Mouse (Mus musculus): ENCODE results near the gene Aipl1.

Gene Aipl1

DNA sequence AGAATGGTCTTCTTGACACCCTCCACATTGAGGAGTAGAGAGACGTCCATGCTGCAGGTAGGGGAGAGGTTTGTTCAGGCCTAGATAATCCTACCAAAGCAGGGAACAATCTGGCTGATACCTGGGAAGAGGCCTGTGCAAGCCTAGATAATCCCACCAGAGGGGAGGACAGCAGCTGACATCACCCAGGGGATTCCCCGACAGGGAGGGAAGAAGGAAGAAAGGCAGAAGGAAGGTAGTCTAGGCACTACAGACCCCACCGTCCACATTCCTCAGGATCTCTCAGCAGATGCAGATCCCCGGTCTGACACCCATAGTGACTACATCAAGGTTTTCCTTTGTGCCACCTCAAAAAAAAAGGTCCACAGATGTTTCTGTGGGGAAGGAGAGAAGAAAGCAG, at the start of gene Aipl1:
Aipl1 (minus strand) TSS at position 101 of the 400 bp plus-strand sequence.
- CTCF ChIA-PET, result interaction anchor here (0.5 to 3.9 kb wide), 32 partner anchors 9 to 893 kb away, joined by 3 to 38 read pairs (median 4); no protein-coding TSS in a partner anchor
- POLR2A ChIA-PET, result interaction anchor here in 2 of 4 experiments (0.5 to 1.3 kb wide), 5 partner anchors 13 to 219 kb away, joined by 3 to 4 read pairs (median 3); partner anchors contain the start of genes 4933427D14Rik (in 1 of the 2) and Gm43951 (in 1 of the 2)

DNA sequence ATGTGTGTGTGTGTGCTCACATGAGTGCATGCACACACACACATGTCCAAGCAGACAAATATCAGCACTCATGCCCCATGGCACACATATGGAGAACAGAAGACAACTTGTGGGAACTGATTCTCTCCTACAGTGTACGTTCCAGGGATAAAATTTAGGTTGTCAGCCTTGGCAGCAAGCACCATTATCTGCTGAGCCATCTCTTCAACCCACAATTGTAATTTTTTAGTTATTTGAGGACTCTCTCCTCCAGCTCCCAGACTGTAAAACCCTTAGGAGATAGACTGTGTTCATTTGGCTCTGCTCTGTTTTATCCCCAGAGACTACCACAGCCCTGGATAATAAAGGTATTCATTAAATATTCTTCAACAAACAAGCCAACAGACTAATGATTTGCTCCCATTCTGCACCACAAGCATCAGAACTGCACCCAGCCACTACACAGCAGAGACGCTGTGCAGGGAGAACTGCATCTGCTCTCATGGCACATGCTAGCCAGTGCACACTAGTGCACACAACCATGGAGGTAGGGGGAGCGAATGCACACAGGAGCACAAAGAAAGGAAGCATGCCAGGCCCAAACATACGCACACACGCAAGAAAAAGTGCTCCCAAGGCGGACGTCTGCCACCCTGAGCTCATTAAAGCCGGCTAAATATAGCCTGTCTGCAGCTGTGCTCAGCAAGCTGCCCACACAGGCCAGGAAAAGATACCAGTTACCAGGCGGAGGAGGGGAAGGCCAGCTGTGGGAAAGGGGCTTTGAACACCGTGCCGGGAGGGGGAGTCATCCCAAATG, 49.1 kb upstream of the Aipl1 start:
- ChIA-PET POLR2A (interaction anchor here in 1 of 4 experiments (1.2 kb wide), 1 partner anchor 10 kb away, joined by 5 read pairs; no protein-coding TSS in a partner anchor), CTCF (interaction anchor here in 1 of 4 experiments (1.4 kb wide), 1 partner anchor 256 kb away, joined by 3 read pairs; no protein-coding TSS in a partner anchor)

DNA sequence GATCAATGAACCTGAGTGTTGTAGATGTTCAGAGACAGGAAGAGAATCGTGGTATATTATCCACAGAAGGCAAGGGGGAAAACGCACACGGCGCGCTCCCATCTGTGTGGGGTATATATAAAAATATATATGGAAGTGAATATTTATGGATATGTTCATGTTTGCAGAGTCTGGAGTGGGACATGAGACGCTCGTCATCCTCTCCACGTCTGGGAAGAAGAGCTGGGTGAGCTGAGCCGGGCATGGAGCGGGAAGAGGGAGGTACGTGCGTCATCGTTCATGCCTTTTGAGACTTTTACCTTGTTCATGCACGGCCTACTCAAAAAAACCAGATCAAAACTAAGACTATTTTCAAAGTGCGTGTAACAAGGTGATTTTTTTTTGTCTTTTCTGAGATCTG, 47.0 kb upstream of the Aipl1 start:
- POLR2A ChIA-PET, result interaction anchor here in 1 of 4 experiments (1.4 kb wide), 1 partner anchor 9 kb away, joined by 4 read pairs; no protein-coding TSS in a partner anchor
- CTCF ChIA-PET, result interaction anchor here in 1 of 4 experiments (0.6 to 0.7 kb wide), 2 partner anchors 18 to 60 kb away, joined by 3 to 4 read pairs; no protein-coding TSS in a partner anchor

DNA sequence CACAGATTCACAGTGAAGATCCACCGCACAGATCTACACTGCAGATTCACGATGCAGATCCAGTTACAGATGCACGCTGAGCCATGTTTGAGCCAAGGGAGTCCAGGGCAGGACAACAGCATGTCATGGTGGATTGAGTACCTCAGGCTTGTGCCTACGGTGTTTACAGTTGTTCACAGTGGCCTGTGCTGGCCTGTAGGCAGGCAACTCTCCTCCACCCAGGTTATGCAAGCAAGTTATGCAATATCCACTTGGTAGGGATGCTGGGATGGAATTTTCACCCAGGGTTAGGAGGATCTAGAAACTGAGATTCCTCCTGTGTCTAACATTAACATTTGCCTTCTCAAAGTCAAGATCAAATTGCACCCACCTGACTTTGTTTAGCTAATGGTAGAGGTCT, 45.3 kb upstream of the Aipl1 start:
- CTCF ChIA-PET, result no interaction called here
- POLR2A ChIA-PET, result no interaction called here

DNA sequence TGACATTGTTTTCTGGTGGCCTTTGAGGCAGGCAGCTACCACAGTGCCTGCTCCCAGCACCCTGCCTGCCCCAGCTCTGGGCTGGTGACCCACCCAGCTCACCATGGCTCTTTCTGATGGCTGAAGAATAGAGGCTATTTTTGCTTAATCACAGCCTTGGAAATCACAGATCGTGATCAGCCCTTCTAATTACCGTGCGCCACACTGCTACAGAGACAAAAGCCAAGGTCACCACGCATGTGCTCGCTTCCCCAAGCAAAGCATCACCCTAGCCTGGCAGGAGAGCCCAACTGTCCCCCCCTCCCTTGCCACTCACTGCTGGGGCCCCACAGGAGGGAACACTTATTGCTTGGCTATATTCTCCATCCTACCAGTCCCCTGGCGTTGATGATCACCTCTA, 43.2 kb upstream of the Aipl1 start:
- POLR2A ChIA-PET, result interaction anchor here in 2 of 4 experiments (0.9 to 1.0 kb wide), 2 partner anchors 65 to 532 kb away, joined by 3 to 4 read pairs; no protein-coding TSS in a partner anchor
- CTCF ChIA-PET, result interaction anchor here in 3 of 4 experiments (0.5 to 2.3 kb wide), 5 partner anchors 14 to 1254 kb away, joined by 3 to 10 read pairs (median 3); no protein-coding TSS in a partner anchor

DNA sequence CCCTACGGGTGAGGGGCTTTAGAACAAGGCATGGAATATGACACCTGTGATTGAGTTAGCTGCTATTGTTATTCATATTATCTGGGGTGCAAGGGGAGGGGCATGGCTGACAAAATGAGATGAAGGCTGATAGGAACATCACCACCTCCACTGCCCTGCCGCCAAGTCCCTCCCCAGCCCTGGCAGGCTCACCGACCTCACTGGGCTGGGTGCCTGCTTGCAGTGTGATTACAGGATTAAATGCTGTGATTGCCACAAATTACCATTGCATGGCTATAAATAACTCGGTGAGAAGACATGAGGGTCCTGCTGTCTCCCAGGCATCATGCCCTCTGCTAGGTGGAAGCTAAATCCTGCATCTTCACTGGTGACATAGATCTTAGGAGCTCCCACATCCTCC, 41.3 kb upstream of the Aipl1 start:
- POLR2A ChIA-PET, result no interaction called here
- CTCF ChIA-PET, result interaction anchor here (0.6 to 1.4 kb wide), 12 partner anchors 11 to 143 kb away, joined by 3 to 7 read pairs (median 3); no protein-coding TSS in a partner anchor

DNA sequence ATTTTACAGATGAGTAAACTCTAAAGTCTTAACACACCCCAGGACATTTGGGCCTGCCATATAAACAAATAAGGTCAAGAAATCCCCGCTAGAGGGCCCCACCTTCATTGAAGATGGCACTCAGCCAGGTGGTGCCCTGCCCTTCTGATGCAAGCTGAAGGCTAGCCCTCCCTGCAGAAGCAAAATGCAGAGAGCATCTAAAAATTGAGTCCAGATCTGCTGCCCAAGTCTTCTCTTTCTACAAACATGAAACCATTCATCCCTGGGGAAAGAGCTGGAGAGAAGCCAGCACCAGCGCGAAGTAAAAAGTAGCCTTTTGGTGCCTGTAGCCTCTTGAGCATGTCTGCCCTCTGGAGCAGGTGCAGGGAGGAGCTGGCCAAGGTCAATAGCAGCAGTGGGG, 40.7 kb upstream of the Aipl1 start:
- ChIA-PET CTCF (interaction anchor here (0.6 to 1.4 kb wide), 12 partner anchors 11 to 143 kb away, joined by 3 to 7 read pairs (median 3); no protein-coding TSS in a partner anchor), POLR2A (interaction anchor here in 1 of 4 experiments (0.5 to 1.4 kb wide), 2 partner anchors 128 to 1724 kb away, joined by 3 to 4 read pairs; partner anchors contain the start of gene Gm43951)

DNA sequence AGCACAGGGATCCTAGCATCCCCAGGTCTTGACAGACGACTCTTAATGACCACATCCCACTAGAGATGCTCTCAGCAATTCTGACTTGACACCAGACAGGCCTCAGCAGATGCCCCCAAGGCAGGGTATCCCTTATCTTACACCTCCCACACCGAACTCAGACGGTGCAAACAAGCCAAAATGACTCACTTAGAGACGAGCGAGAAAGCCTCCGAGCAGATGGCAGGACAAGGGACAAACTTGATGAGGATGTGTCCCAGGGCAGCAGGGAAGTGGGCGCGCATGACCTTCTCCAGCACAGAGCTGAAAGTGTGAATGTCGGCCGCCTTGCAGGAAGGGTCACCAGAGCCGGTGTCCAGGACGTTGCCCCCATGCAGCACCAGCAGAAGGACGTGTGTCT, 36.9 kb upstream of the Aipl1 start:
- CTCF ChIA-PET, result no interaction called here
- POLR2A ChIA-PET, result no interaction called here

DNA sequence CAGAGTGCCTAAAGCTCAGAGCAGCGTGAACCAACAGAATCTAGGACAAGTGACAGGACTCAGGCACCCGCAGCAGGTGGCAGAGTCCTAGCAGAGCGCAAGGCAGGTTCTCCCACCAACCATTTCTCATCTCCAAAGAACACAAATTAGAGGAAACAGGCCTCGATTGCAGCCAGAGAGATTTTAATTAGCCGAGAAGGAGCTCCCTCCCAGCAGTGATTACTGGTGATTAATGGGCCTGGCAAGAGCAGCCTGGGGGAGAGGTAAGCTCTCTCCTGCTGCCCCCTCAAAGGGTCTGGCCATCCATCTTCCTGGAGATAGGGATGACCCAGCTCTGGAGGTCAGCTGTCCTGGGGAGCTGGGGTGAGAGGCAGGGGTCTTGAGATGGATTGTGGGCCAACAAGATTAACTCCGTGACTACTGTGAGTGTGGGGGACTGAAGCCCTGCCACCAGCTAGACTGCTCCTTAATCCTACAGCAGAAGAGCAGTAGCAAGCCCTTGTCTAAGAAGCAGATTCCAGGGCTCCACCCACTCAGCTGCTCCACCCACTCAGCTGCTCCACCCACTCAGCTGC, 35.1 kb upstream of the Aipl1 start:
- POLR2A ChIA-PET, result no interaction called here
- CTCF ChIA-PET, result interaction anchor here in 3 of 4 experiments (0.6 to 1.5 kb wide), 3 partner anchors 34 to 929 kb away, joined by 3 to 5 read pairs (median 3); no protein-coding TSS in a partner anchor

DNA sequence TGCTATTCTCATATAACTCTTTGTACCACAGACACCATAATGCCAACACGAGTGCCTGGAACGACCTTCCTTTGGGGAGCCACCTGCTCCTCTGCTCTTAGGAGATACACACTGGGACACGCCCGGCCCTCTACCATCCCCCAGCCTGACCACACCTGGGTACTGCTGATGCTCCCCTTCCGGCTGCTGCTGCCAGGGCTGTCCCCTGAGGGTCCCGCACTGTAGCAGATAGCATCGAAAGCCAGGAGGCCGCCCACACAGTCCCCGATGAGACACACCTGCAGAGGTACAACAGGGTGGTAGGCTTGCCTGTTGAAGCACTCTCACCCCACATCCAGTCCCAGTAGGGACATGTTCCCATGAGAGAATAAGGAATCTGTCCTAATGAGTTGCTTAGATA, 33.4 kb upstream of the Aipl1 start:
- CTCF ChIA-PET, result interaction anchor here in 1 of 4 experiments (0.6 kb wide), 1 partner anchor 17 kb away, joined by 3 read pairs; no protein-coding TSS in a partner anchor
- POLR2A ChIA-PET, result no interaction called here

DNA sequence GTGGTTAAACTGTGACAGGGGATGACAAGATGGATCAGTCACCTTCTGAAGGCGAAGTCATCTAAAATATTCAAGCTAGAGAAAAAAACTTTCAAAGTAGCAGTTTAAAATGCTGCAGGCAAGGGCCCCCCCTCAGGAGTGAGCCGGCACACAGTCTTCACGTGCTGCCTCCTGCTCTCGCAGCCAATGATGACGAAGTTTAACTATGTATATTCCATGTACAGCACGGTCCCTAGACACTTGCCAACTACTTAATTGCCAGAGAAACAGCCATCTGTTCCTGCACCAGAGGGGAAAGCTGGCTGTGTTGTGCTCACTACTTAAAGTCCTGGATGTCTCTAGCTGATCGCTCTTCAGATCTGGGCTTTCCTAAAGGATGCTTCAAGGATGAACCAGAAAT, 30.7 kb upstream of the Aipl1 start:
- CTCF ChIA-PET, result interaction anchor here in 2 of 4 experiments (0.7 to 1.1 kb wide), 3 partner anchors 13 to 555 kb away, joined by 3 read pairs; no protein-coding TSS in a partner anchor
- POLR2A ChIA-PET, result interaction anchor here in 1 of 4 experiments (0.6 kb wide), 1 partner anchor 1432 kb away, joined by 3 read pairs; no protein-coding TSS in a partner anchor

DNA sequence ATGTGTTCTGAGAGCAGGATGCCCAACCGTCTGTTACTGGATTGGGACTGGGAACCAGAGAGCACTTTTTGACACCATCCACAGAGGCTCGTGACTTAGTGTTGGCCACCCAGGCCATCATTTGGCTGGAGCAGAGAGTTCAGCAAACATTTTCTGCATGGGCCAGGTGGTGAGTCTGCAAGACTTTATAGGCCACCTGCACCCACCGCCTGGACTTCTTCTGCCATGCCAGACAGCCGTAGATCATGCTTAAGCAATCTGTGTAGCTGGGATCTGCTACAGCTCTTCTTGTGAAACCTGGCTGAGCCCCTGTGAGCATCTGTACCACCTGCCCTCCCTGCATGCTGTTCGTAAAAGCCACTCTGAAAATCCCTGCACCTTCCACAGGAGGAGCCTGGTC, 30.0 kb upstream of the Aipl1 start:
- CTCF ChIA-PET, result interaction anchor here in 3 of 4 experiments (0.7 to 2.9 kb wide), 7 partner anchors 13 to 556 kb away, joined by 3 to 21 read pairs (median 5); partner anchors contain the start of gene Gm43951 (in 1 of the 3)
- POLR2A ChIA-PET, result interaction anchor here in 1 of 4 experiments (1.6 kb wide), 1 partner anchor 29 kb away, joined by 5 read pairs; no protein-coding TSS in a partner anchor

DNA sequence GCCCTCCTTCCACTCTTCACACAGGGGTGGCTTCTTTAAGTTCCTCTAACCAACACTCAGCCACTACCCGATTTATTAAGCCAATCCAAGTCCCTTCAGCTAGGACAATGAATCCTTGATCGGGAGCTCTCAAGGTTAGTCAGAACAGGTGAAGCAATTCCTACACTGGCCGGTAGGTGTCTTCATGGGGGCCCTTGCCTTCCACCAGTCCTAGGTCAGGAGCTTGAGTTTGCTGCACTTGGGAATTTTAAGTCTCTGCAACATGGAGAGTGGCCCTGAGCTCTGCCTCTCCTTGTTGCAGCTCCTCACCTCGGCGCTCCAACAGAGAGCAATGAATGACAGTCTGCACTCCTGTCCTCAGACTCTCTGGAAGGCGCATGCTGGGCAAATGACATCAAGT, 29.0 kb upstream of the Aipl1 start:
- POLR2A ChIA-PET, result interaction anchor here (0.5 to 1.6 kb wide), 7 partner anchors 8 to 384 kb away, joined by 3 to 6 read pairs (median 4); no protein-coding TSS in a partner anchor

DNA sequence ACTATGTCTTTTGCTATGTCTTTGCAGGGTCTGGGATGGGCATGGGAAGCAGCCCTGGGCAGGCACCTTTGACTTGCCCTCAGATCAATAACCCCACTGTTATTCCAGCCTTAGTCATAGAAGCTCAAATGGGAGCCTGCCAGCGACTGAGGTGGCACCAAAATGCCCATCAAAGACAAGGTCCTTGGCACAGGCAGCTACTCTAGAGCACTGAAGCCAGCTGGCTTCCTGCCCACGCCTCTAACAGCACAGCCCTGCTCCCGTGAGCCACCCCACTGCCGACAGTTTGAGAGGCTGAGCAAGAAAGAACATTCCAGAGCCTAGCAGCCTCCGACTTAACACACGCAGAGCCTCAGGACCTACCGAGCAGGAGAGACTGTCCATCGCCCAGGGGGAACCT, 27.8 kb upstream of the Aipl1 start:
- POLR2A ChIA-PET, result interaction anchor here in 2 of 4 experiments (1.4 to 1.6 kb wide), 2 partner anchors 13 to 30 kb away, joined by 4 to 5 read pairs; no protein-coding TSS in a partner anchor
- CTCF ChIA-PET, result interaction anchor here (0.6 to 2.9 kb wide), 6 partner anchors 12 to 391 kb away, joined by 3 to 14 read pairs (median 4); no protein-coding TSS in a partner anchor

More for the DNA sequence above, 29.0 kb upstream of the Aipl1 start:
- CTCF ChIA-PET, result interaction anchor here (0.5 to 2.9 kb wide), 58 partner anchors 8 to 1562 kb away, joined by 3 to 21 read pairs (median 3); partner anchors contain the start of genes Aipl1 (in 2 of the 4), Gm43951 (in 1 of the 4), Pimreg (in 1 of the 4) and Pitpnm3 (in 1 of the 4)

DNA sequence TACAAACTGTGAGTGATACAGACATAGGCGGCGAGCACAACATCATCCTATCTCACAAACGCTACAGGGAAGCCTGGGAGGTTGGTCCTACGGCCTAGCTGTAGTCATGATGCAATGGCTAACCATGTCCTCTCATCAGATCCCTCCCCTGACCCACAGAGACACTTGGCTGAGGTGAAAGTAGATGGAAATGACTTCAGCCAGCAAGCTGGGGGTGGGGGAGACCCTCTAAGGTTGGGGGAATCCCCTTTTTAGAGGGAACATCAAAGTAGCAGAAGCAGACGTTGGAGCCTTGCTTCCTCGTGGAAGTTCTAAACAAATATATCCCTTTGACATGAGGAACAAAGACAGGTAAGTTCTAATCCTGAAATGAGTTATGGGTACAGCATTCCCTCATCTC, 27.1 kb upstream of the Aipl1 start:
- POLR2A ChIA-PET, result interaction anchor here in 1 of 4 experiments (1.0 to 1.4 kb wide), 2 partner anchors 9 to 12 kb away, joined by 4 to 5 read pairs; no protein-coding TSS in a partner anchor
- CTCF ChIA-PET, result interaction anchor here in 3 of 4 experiments (0.6 to 4.0 kb wide), 5 partner anchors 11 to 391 kb away, joined by 3 to 17 read pairs (median 3); no protein-coding TSS in a partner anchor

DNA sequence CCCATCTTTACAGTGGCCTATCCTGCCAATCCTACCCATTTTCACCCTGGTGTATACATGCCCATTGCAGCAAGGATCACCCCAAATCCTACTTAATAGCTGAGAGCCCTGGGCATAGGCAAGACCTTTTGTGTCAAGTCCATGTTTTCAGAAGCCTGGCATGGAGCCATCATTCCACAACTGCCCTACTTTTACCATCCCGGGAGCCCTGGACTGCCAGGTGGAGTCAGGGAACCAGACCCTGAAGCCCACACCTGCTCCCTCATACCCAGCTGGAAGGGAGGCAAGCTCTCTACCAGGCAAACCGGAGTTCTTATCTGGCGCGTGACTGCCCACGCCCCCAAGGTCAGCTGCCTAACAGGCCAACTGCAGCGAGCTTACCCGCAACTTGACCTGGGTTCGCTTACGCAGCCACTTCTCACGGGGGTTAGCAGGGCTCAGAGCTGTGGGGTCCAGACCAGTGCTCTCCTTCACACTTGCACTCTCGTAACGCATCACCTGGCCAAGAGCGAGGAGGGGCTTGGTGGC, 23.8 kb upstream of the Aipl1 start:
- POLR2A ChIA-PET, result interaction anchor here in 1 of 4 experiments (1.0 kb wide), 1 partner anchor 8 kb away, joined by 4 read pairs; no protein-coding TSS in a partner anchor
- CTCF ChIA-PET, result interaction anchor here in 2 of 4 experiments (0.9 to 4.0 kb wide), 3 partner anchors 8 to 35 kb away, joined by 3 to 17 read pairs (median 9); no protein-coding TSS in a partner anchor

DNA sequence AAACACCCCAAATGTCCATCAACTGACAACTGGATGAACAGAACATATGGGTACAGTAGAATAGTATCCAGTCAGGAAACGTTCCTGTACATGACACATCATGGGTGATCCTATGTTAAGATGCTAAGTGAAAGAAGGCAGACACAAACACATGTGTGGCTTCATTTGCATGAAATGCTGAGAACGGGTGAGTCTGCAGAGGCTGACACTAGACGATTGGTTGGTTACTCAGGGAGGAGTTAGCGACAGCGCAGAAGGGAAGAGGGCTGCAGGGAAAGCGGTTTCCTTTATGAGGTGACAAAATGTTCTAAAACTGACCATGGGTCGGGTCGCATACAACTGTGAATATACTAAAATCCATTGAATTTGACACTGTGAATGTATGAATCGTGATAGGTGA, 23.1 kb upstream of the Aipl1 start:
- ChIA-PET CTCF (interaction anchor here in 2 of 4 experiments (2.4 to 4.0 kb wide), 2 partner anchors 7 to 8 kb away, joined by 9 to 17 read pairs; no protein-coding TSS in a partner anchor), POLR2A (interaction anchor here in 1 of 4 experiments (0.8 kb wide), 1 partner anchor 103 kb away, joined by 6 read pairs; no protein-coding TSS in a partner anchor)

DNA sequence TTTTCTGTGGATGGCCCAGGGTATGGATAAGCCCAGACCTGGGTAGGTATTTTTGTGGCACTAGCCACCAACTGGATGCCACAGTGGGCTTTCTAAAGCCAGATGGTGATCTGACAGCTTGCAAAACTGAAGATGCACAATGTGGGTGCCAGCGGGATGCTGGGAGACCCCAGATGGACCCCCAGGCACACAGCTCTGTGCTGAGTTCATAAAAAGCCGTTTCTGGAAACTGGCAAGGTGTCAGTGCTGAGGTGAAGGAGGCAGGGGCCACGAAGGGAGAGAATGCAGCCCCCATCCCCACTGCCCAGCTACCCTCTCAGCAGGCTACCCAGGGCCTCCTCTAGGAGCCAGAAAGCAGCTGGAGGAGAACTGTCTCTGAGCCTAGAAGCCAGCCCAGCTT, 19.9 kb upstream of the Aipl1 start:
- ChIA-PET POLR2A (interaction anchor here in 1 of 4 experiments (1.0 to 1.6 kb wide), 3 partner anchors 8 to 99 kb away, joined by 3 to 4 read pairs (median 3); no protein-coding TSS in a partner anchor), CTCF (interaction anchor here in 1 of 4 experiments (1.2 kb wide), 1 partner anchor 9 kb away, joined by 4 read pairs; no protein-coding TSS in a partner anchor)

Measured in embryonic stem cell, embryonic (primary cell).